Mouse (Mus musculus): ENCODE data around the gene Rapgef1. TPM values are rescaled to one million over a fixed set of nuclear protein-coding genes. Genes with fewer than 3 reads are reported as not detected.
"Not testable (repeated sequence)": the region's sequence is repeated elsewhere in the genome, so short reads cannot be mapped to it uniquely, and the experiment has no call there.

The Rapgef1 gene
- polyA plus RNA-seq, 1 experiment from 2014 or later = 13.6 TPM

GRCm38 (mm10) chr2:29630141-29630771 lies 10.7 kb downstream of the Rapgef1 start:
- Histone ChIP-seq H3K4me2 (replicated peaks; ENCODE audit: low read depth, low read length) (no peak overlapping the region), H3K9me3 (ENCODE audit: low read length) (no peaks in the 10 kb centered on the region), H3K4me1 (ENCODE audit: insufficient read depth, low read length) (peaks cover 30% of the 10 kb centered on the region), H3K27ac (ENCODE audit: low read length) (no peak overlapping the region), H3K9ac (replicated peaks; ENCODE audit: low read length) (no peak overlapping the region), H3K4me3 (ENCODE audit: low read length) (no peak overlapping the region), H3K27me3 (ENCODE audit: insufficient read depth, low read length) (no peaks in the 10 kb centered on the region), H3K36me3 (ENCODE audit: insufficient read depth, low read length) (no peaks in the 10 kb centered on the region)
- ATAC-seq (ENCODE audit: low FRiP score, low TSS enrichment) = no peak
- WGBS = 85% methylated on average over 10 of the region's 10 CpGs

- H3K27ac ChIP-seq (ENCODE audit: low read length) = no peak overlapping the region
- no peak overlapping the region for H3K9ac ChIP-seq (replicated peaks; ENCODE audit: low read length)
- ATAC-seq (ENCODE audit: low FRiP score, low TSS enrichment) = no peak
- H3K4me2 ChIP-seq (replicated peaks; ENCODE audit: low read depth, low read length) = no peak overlapping the region
- H3K9me3 ChIP-seq (ENCODE audit: low read length) = no peaks in the 10 kb centered on the region
- no peaks in the 10 kb centered on the region for H3K36me3 ChIP-seq (ENCODE audit: insufficient read depth, low read length)
- H3K4me3 ChIP-seq (ENCODE audit: low read length) = no peak overlapping the region
- peaks cover 30% of the 10 kb centered on the region for H3K4me1 ChIP-seq (ENCODE audit: insufficient read depth, low read length)
- H3K27me3 ChIP-seq (ENCODE audit: insufficient read depth, low read length) = no peaks in the 10 kb centered on the region
These were observed 11.5 kb downstream of the Rapgef1 start for GRCm38 (mm10) chr2:29631020-29631419.

- 93% methylated on average over 12 of the region's 12 CpGs for WGBS
- not testable (repeated sequence) for H3K27ac ChIP-seq (ENCODE audit: low read length); ATAC-seq (ENCODE audit: low FRiP score, low TSS enrichment)
These were observed 12.1 kb downstream of the Rapgef1 start for GRCm38 (mm10) chr2:29631564-29632167.

DNA sequence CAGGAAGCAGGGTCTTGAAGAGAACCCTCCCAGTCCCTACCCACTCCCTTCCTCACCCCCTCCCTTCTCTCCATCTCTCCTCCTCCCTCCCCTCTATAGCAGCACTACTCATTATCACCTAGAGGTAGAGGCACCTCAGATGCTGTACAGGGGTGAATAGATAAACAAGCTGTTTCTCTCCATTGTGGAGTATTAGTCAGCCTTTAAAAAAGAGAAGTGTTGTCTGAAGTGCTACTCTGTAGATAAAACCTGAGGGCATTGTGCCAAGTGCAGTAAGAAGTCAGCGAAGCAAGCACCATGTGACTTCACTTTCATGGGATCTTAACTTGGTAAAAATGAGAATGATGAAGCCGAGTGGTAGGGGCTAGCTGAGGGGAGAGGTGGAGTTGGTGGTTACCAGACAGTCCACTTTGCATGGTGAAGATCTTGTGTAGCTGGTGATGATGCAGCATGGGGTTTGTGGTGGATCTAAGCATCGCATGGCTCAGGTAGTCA lies 12.7 kb downstream of the Rapgef1 start:
- Histone ChIP-seq H3K4me3 (ENCODE audit: low read length) (no peak overlapping the region), H3K27ac (ENCODE audit: low read length) (no peak overlapping the region), H3K36me3 (ENCODE audit: insufficient read depth, low read length) (no peaks in the 10 kb centered on the region), H3K9me3 (ENCODE audit: low read length) (no peaks in the 10 kb centered on the region), H3K4me1 (ENCODE audit: insufficient read depth, low read length) (peaks cover 30% of the 10 kb centered on the region), H3K9ac (replicated peaks; ENCODE audit: low read length) (no peak overlapping the region), H3K4me2 (replicated peaks; ENCODE audit: low read depth, low read length) (no peak overlapping the region), H3K27me3 (ENCODE audit: insufficient read depth, low read length) (no peaks in the 10 kb centered on the region)
- ATAC-seq (ENCODE audit: low FRiP score, low TSS enrichment) = no peak
- WGBS = 74% methylated on average over 3 of the region's 3 CpGs

More at GRCm38 (mm10) chr2:29631564-29632167, 12.1 kb downstream of the Rapgef1 start:
- H3K4me1 ChIP-seq (ENCODE audit: insufficient read depth, low read length) = peaks cover 30% of the 10 kb centered on the region
- H3K9me3 ChIP-seq (ENCODE audit: low read length); H3K4me2 ChIP-seq (replicated peaks; ENCODE audit: low read depth, low read length); H3K4me3 ChIP-seq (ENCODE audit: low read length); H3K27me3 ChIP-seq (ENCODE audit: insufficient read depth, low read length); H3K36me3 ChIP-seq (ENCODE audit: insufficient read depth, low read length); H3K9ac ChIP-seq (replicated peaks; ENCODE audit: low read length): not testable (repeated sequence)

DNA sequence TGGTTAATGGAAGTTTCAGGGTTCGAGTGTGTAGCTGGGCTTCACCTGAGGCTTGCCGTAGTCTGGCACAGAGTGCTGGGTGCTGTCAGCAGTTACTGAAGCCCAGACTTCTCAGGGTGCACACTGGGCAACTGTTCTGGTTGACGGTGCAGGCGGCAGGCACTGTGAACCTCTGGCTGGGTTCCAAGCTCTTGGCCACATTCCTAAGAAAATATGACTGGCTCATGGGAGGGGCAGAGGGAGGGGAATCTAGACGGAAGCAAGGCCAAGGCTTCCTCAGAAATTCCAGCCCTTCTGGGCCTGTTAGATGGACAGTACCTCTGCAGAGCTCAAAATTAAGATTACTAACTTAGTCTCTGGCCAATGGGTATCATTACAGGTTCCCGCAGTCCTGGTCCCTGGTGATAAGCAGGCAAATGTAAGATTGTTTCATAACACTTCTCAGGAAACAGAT lies 13.6 kb downstream of the Rapgef1 start:
- 30% methylated on average over 6 of the region's 6 CpGs for WGBS
- no peaks in the 10 kb centered on the region for H3K9me3 ChIP-seq (ENCODE audit: low read length)
- H3K27ac ChIP-seq (ENCODE audit: low read length) = peak overlapping the region; percentile 56; the same call in 1 of the 2 replicates
- no peak overlapping the region for H3K9ac ChIP-seq (replicated peaks; ENCODE audit: low read length)
- H3K4me2 ChIP-seq (replicated peaks; ENCODE audit: low read depth, low read length) = no peak overlapping the region
- no peaks in the 10 kb centered on the region for H3K27me3 ChIP-seq (ENCODE audit: insufficient read depth, low read length)
- H3K4me1 ChIP-seq (ENCODE audit: insufficient read depth, low read length) = peaks cover 30% of the 10 kb centered on the region
- peak; percentile 89 for ATAC-seq (ENCODE audit: low FRiP score, low TSS enrichment)
- H3K36me3 ChIP-seq (ENCODE audit: insufficient read depth, low read length) = no peaks in the 10 kb centered on the region
- no peak overlapping the region for H3K4me3 ChIP-seq (ENCODE audit: low read length)

DNA sequence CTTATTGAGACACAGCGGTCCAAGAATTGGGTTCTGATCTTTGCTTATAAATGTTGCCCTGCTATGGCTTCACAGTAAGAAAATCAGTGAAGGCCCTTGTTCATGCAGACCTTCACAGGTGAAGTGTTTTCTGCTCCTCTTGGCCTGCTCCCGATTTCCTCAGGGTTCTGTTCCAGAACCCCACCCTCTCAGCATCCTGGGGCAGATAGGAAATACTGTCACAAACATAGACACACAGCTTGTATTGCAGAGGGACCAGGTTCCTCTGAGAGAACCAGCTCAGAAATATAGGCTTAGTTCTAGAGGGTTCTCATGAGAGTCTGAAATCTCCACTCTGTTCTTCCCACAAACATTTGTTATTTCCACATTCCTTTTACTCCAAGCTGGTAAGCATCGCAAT lies 14.3 kb downstream of the Rapgef1 start:
- Histone ChIP-seq H3K4me3 (ENCODE audit: low read length) (no peak overlapping the region), H3K27me3 (ENCODE audit: insufficient read depth, low read length) (no peaks in the 10 kb centered on the region), H3K4me1 (ENCODE audit: insufficient read depth, low read length) (peaks cover 30% of the 10 kb centered on the region), H3K4me2 (replicated peaks; ENCODE audit: low read depth, low read length) (no peak overlapping the region), H3K36me3 (ENCODE audit: insufficient read depth, low read length) (no peaks in the 10 kb centered on the region), H3K27ac (ENCODE audit: low read length) (peak overlapping the region; percentile 56; the same call in 1 of the 2 replicates), H3K9ac (replicated peaks; ENCODE audit: low read length) (no peak overlapping the region), H3K9me3 (ENCODE audit: low read length) (no peaks in the 10 kb centered on the region)
- ATAC-seq (ENCODE audit: low FRiP score, low TSS enrichment) = no peak
- WGBS = 82% methylated on average over 3 of the region's 3 CpGs

- no peak overlapping the region for H3K4me3 ChIP-seq (ENCODE audit: low read length)
- no peak for ATAC-seq (ENCODE audit: low FRiP score, low TSS enrichment)
- H3K9ac ChIP-seq (replicated peaks; ENCODE audit: low read length) = no peak overlapping the region
- no peaks in the 10 kb centered on the region for H3K9me3 ChIP-seq (ENCODE audit: low read length)
- H3K27ac ChIP-seq (ENCODE audit: low read length) = no peak overlapping the region
- no peaks in the 10 kb centered on the region for H3K36me3 ChIP-seq (ENCODE audit: insufficient read depth, low read length)
- 77% methylated on average over 5 of the region's 5 CpGs for WGBS
- peaks cover 31% of the 10 kb centered on the region for H3K4me1 ChIP-seq (ENCODE audit: insufficient read depth, low read length)
- H3K27me3 ChIP-seq (ENCODE audit: insufficient read depth, low read length) = no peaks in the 10 kb centered on the region
- H3K4me2 ChIP-seq (replicated peaks; ENCODE audit: low read depth, low read length) = no peak overlapping the region
These were observed 15.0 kb downstream of the Rapgef1 start for GRCm38 (mm10) chr2:29634541-29634940.

DNA sequence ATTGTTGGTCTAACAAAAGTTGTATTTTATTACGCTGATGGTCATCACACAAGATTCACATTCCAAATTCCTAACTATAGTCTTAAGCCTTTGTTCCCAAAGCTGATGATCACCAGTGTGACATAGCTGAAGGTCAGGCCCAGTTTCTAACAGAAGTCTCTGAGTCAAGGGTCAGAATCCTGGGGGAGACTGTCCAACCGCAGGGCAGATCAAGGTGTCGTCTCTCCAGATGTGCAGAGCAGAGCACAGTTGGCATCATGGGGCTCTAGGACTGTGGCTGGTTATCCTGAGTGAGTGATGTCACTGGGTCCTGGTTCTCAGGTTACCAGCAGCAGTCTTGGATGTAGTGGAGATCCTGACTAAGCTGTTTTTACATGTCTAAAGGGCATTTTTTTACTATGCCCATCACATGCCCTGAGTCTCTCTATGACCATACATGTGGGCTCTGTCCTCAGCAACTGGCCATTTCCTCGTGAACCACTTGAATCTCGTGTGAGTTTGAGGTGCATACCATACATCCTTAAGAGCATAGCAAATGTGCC lies 16.5 kb downstream of the Rapgef1 start:
- Histone ChIP-seq H3K36me3 (ENCODE audit: insufficient read depth, low read length) (no peaks in the 10 kb centered on the region), H3K27me3 (ENCODE audit: insufficient read depth, low read length) (no peaks in the 10 kb centered on the region), H3K27ac (ENCODE audit: low read length) (no peak overlapping the region), H3K4me3 (ENCODE audit: low read length) (no peak overlapping the region), H3K4me1 (ENCODE audit: insufficient read depth, low read length) (peaks cover 36% of the 10 kb centered on the region), H3K9me3 (ENCODE audit: low read length) (no peaks in the 10 kb centered on the region), H3K9ac (replicated peaks; ENCODE audit: low read length) (no peak overlapping the region), H3K4me2 (replicated peaks; ENCODE audit: low read depth, low read length) (no peak overlapping the region)
- 69% methylated on average over 5 of the region's 5 CpGs for WGBS
- ATAC-seq (ENCODE audit: low FRiP score, low TSS enrichment) = no peak

- Histone ChIP-seq H3K4me3 (ENCODE audit: low read length) (no peak overlapping the region), H3K27me3 (ENCODE audit: insufficient read depth, low read length) (no peaks in the 10 kb centered on the region), H3K27ac (ENCODE audit: low read length) (no peak overlapping the region), H3K9ac (replicated peaks; ENCODE audit: low read length) (no peak overlapping the region), H3K4me1 (ENCODE audit: insufficient read depth, low read length) (peaks cover 33% of the 10 kb centered on the region), H3K4me2 (replicated peaks; ENCODE audit: low read depth, low read length) (no peak overlapping the region), H3K9me3 (ENCODE audit: low read length) (no peaks in the 10 kb centered on the region), H3K36me3 (ENCODE audit: insufficient read depth, low read length) (no peaks in the 10 kb centered on the region)
- ATAC-seq (ENCODE audit: low FRiP score, low TSS enrichment) = no peak
These were observed 18.0 kb downstream of the Rapgef1 start for GRCm38 (mm10) chr2:29637528-29637927.

DNA sequence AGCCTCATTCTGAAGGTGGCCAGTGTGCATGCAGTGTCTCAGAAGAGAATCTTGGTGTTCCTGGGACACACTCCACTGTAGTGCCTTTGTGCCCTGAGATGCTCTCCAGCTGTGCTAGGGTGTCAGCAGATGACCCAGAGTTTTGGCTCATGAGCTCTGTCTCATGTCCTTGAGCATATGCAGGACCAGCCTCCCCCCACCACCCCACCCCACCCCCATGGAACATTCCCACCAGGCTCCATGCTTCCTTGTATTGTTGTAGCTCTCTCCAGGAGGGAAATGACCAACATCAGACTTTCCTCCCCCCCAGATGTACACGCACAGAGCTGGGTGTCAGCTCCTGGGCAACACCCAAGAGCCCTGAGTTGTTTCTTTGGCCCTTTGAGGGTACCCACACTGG lies 19.9 kb downstream of the Rapgef1 start:
- H3K9me3 ChIP-seq (ENCODE audit: low read length) = no peaks in the 10 kb centered on the region
- peaks cover 25% of the 10 kb centered on the region for H3K4me1 ChIP-seq (ENCODE audit: insufficient read depth, low read length)
- H3K9ac ChIP-seq (replicated peaks; ENCODE audit: low read length) = no peak overlapping the region
- H3K27ac ChIP-seq (ENCODE audit: low read length) = peak overlapping the region; percentile 46; the same call in 1 of the 2 replicates
- H3K27me3 ChIP-seq (ENCODE audit: insufficient read depth, low read length) = no peaks in the 10 kb centered on the region
- 0 out of 2 replicates have a peak, but pooled peaks have one; percentile 14 for ATAC-seq (ENCODE audit: low FRiP score, low TSS enrichment)
- 63% methylated on average over 1 of the region's 1 CpGs for WGBS
- no peak overlapping the region for H3K4me3 ChIP-seq (ENCODE audit: low read length)
- H3K4me2 ChIP-seq (replicated peaks; ENCODE audit: low read depth, low read length) = no peak overlapping the region
- no peaks in the 10 kb centered on the region for H3K36me3 ChIP-seq (ENCODE audit: insufficient read depth, low read length)
